Mouse (Mus musculus) Patski (cell line): ENCODE data around the gene Stk24. TPM values are rescaled to one million over a fixed set of nuclear protein-coding genes. Genes with fewer than 3 reads are reported as not detected.

Source experiments
- ATAC-seq: fragments of 100-300 bp; one replicate; pipeline ENCODE4 v1.8.0; 2021
- CTCF ChIA-PET: fragments of 350-600 bp; sonication (Branson Sonifier 250); formaldehyde crosslinking; loops from one replicate; lab custom pipeline; 2022; ENCODE audit warnings: inconsistent platforms; lab: Charles Lee
- POLR2A ChIA-PET: fragments of 350-600 bp; sonication (Branson Sonifier 250); formaldehyde crosslinking; loops from one replicate; lab custom pipeline; 2022; ENCODE audit warnings: antibody characterized with exemption, inconsistent platforms; lab: Charles Lee
- DNase-seq: peaks from one replicate; pipeline ENCODE4 v3.0.0-alpha.2; 2011; ENCODE audit warnings: low read depth, low spot score
- H3K27me3 ChIP-seq: fragments of 371-371 bp; one replicate; pipeline ENCODE4 v1.5.1; 2021
- CTCF ChIP-seq: fragments of 100-300 bp; IDR thresholded peaks from one replicate; pipeline ENCODE4 v1.5.1; 2021
- in situ Hi-C: fragments of 300-500 bp; cut with MboI; formaldehyde crosslinking; loops from 3 replicates; pipeline ENCODE4 v1.11.1; 2018; ENCODE audit warnings: low pct_unique_long_range_greater_than_20kb, mixed read lengths
- polyA plus RNA-seq: library from polyadenylated mRNA; unstranded; gene quantifications from one replicate; pipeline ENCODE4 v1.2.3, GENCODE M21; 2021

Gene Stk24
- polyA plus RNA-seq, 1 experiment from 2014 or later = 94.0 TPM

DNA sequence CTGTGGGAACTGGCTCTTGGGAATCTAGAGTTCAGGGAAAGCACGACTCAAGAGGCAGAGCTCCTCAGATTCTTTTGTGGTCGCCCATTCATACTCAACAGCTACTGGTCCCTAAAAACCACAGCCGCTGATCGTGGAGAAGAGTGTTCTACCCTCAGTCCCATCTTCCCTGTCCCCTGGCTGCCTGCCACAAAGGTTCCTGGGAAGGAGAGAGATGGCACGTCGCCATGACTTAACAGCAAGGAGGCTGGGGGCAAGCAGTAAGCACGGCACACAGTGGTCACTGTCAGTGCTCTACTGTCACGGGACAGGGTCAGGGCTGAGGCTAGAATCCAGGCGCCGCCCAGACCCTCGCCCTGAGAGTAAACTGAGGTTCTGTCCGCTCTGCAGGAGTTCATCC, 104.8 kb downstream of the Stk24 start:
- DNase-seq = no peak
- CTCF ChIA-PET = interaction anchor here (1.4 kb wide), 1 partner anchor 180 kb away, joined by 3 read pairs; no protein-coding TSS in a partner anchor

DNA sequence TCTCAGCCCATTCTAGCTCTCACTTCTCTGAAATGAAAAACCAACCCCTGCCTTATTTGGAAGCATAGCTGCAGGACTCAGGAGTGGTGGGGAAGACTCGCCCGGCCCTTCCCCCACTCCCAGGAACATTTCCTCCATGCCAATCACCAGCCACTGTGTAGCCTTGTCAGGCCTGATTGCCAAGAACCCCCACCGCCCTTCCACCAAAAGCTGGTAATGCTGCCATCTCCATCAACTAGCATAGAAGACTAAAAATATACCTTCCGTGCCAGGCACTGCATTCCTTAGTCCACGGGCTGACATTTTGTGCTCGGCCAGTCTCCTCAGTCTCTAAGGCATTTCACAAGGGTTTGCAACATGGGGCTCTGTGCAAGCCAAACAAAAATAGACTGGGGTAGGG, 109.3 kb downstream of the Stk24 start:
- in situ Hi-C loops = loop anchor here (10.0 kb wide), 1 partner anchor 436 kb away; no protein-coding TSS in a partner anchor
- TF ChIP-seq CTCF = no peak
- no peak for DNase-seq
- no peak for ATAC-seq
- CTCF ChIA-PET = interaction anchor here (1.9 kb wide), 1 partner anchor 11 kb away, joined by 9 read pairs; no protein-coding TSS in a partner anchor
- H3K27me3 ChIP-seq = no peaks in the 10 kb centered on the region
- POLR2A ChIA-PET = no interaction called here

More for the DNA sequence above, 104.8 kb downstream of the Stk24 start:
- H3K27me3 ChIP-seq = no peaks in the 10 kb centered on the region
- in situ Hi-C loops = loop anchor here (5.0 to 10.0 kb wide), 3 partner anchors 177 to 440 kb away; no protein-coding TSS in a partner anchor
- no peak for TF ChIP-seq CTCF
- no peak for ATAC-seq
- POLR2A ChIA-PET = no interaction called here

DNA sequence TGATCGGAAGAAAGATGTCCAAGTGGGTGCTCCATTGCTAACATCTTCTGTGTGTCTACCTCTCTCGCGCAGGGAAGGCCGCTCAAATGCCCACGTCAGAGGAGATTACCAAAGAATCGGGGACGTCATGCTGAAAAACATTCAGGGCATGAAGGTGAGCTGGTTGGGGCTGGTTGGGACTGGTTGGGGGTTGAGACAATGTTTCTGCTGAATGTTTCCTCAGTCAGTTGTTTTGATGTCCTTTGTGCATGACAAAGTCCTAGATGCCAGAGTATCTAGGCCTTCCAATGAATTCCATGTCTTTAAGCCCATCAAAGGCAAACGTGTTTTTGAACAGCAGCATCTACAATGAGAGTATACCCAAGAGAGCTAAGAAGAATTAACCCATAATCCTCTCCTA, 112.0 kb downstream of the Stk24 start:
- POLR2A ChIA-PET = no interaction called here
- DNase-seq (no peak), ATAC-seq (no peak)
- TF ChIP-seq CTCF = no peak
- in situ Hi-C loops = no loop called here
- H3K27me3 ChIP-seq = no peaks in the 10 kb centered on the region
- CTCF ChIA-PET = interaction anchor here (0.9 to 1.5 kb wide), 2 partner anchors 9 to 11 kb away, joined by 3 to 7 read pairs; no protein-coding TSS in a partner anchor

DNA sequence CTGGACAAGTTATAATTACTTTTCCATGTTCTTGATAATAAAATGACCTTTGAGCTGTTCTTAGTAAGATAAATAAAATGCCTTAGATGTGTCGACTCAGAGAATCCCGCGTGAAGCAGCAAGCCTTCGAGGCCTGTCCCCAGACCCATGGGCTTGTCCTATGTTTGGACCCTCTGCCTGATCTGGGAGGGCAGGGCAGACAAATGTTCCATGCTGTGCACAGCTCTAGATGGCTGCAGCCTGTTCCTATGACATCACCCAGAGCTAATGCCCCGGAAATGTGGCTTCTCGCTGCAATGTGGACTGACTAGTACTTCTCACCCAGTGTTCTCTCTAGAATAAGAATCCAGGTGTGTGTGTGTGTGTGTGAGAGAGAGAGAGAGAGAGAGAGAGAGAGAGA, 115.4 kb downstream of the Stk24 start:
- no peak for TF ChIP-seq CTCF
- POLR2A ChIA-PET = no interaction called here
- no peak for ATAC-seq
- no peak for DNase-seq
- in situ Hi-C loops = no loop called here
- H3K27me3 ChIP-seq = no peaks in the 10 kb centered on the region
- CTCF ChIA-PET = interaction anchor here (1.3 kb wide), 1 partner anchor 9 kb away, joined by 3 read pairs; no protein-coding TSS in a partner anchor

DNA sequence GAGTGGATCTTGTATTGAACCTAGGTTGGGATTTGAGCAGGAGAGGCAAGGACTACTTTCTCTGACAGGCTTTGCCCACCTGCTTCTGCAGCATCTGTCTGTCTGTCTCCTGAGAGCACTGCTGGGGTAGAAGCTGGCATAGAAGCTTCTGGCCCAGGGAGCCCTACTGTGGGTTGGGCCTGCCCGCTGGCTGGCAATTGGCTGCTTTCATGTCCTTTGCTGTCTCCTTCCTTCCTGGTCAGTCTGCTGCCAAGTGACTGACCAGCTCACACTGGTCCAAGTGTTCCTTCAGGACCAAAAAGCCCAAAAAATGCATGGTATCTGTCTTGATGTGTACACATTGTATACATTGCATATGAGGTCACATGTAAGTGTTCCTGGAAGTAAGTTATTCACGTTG, 115.9 kb downstream of the Stk24 start:
- in situ Hi-C loops = no loop called here
- ChIA-PET CTCF (interaction anchor here (1.3 kb wide), 1 partner anchor 9 kb away, joined by 3 read pairs; no protein-coding TSS in a partner anchor), POLR2A (no interaction called here)
- ATAC-seq (no peak), DNase-seq (no peak)
- H3K27me3 ChIP-seq = no peaks in the 10 kb centered on the region
- TF ChIP-seq CTCF = no peak

DNA sequence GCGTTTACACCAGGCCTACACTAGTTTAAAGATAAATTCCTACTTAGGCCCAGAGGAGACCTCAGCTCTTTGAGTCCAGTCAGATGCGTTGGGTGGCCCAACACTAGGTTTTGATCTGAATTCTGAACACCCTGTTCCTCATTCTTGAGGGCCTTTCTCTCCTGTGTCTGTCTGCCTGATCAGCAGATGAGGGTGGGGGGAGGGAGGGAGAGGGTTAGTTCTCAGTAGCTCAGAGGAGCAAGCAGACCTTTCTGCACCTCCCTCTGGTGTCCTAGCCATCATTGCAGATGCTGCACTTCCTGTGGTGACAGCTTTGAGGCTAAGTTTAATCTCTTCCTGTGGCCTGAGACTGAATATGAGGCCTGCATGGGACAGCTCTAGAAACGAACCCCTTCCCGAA, 117.2 kb downstream of the Stk24 start:
- DNase-seq = no peak
- ChIA-PET CTCF (interaction anchor here (1.1 to 1.4 kb wide), 2 partner anchors 16 to 193 kb away, joined by 3 to 5 read pairs; no protein-coding TSS in a partner anchor), POLR2A (no interaction called here)
- no peak for ATAC-seq
- no peak for TF ChIP-seq CTCF
- no peaks in the 10 kb centered on the region for H3K27me3 ChIP-seq
- in situ Hi-C loops = no loop called here

DNA sequence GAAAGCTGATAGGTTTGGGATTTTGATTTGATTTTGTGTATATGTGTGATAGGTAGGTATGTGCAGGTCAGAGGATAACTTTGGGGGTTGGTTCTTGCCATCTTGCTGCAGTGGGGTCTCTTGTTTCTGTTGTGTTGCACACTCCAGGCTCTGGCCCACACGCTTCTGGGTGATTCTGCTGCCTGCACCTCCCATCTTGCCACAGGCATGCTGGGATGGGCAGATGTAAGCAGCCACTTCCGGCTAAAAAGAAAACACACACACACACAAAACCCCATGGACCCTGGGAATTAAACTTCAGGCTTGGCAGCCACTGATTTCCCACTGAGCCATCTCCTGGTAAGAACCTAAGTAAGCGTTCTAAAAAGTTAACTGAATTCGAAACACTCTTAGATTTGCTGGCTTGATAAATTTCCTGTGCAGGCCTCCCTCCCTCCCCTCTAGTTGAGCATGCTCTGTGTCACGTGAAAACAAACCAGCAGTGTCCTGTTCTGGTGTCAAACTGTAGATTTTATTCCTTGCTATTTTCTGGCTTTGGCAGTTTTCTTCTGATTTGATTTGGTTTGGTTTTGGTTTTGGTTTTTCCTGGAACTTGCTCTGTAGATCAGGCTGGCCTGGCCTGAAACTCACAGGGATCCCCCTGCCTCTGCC, 118.5 kb downstream of the Stk24 start:
- no peak for ATAC-seq
- ChIA-PET POLR2A (no interaction called here), CTCF (interaction anchor here (1.4 kb wide), 1 partner anchor 194 kb away, joined by 5 read pairs; no protein-coding TSS in a partner anchor)
- no peaks in the 10 kb centered on the region for H3K27me3 ChIP-seq
- in situ Hi-C loops = no loop called here
- TF ChIP-seq CTCF = no peak
- no peak for DNase-seq

DNA sequence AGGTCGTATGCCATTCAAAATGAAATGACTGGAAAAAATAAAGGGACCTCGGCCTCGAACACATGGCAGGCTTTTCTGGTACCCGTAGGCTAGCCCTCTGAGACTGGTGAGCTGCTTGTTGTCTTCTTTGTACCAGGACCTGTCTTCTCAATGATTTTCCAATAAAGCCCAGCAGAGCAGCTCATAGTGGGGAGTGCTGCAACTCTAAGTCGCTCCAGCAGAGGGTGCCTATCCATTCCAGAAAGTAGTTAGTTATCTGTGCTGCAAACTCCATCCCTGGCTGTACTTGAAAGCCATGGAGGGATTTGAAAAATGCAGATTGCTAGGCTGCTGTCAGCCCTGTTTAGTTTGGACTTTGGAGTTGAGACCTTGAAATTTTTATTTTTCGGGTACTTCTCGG, 120.0 kb downstream of the Stk24 start:
- no peaks in the 10 kb centered on the region for H3K27me3 ChIP-seq
- ChIA-PET CTCF (interaction anchor here (0.9 to 2.4 kb wide), 15 partner anchors 9 to 428 kb away, joined by 3 to 16 read pairs (median 3); partner anchors contain the start of gene Farp1), POLR2A (interaction anchor here (0.5 to 1.8 kb wide), 2 partner anchors 11 to 12 kb away, joined by 5 to 11 read pairs; no protein-coding TSS in a partner anchor)
- DNase-seq (no peak), ATAC-seq (no peak)
- in situ Hi-C loops = loop anchor here (10.0 kb wide), 1 partner anchor 225 kb away; the partner anchor contains the start of gene Farp1
- TF ChIP-seq CTCF = no peak

DNA sequence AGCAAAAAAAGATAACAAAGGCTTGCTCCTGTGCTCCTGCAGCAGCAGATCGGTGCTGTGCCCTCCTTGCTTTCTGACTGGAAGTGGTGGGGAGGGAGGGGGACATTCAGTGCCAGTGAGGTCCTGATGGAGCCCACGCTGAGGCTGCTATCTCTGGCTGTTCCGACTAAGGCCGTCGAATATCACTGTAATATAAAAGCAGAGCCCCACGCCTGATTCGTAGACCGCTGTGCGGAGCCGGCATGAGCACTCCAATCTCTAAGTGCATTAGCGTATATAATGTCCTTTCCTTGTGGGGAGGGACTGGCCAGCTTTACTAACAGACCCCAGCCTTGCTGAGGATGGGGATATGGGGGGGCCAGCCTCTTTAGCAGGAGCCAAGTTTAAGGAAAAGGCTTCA, 120.5 kb downstream of the Stk24 start:
- POLR2A ChIA-PET = interaction anchor here (0.5 to 1.8 kb wide), 2 partner anchors 11 to 12 kb away, joined by 5 to 11 read pairs; no protein-coding TSS in a partner anchor
- TF ChIP-seq CTCF = no peak
- no peak for DNase-seq

DNA sequence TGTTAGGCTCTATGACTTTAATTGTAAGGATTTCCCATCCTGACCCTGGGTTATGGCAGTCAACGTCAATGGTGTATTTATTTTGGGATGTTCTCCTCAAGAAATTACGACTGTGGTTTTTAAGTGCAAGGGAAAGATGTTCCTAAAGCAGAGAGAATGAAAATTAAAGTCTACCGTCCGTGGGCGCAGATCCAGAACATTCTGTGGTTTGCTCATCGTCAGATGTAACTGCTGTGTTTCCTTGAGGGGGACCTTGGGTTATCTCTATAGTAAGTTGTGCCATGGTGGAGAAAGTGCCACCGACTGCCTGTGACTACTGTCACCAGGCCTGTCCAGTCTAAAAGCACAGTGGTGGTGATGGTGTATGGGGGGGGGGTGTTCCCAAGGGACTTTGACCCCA, 122.9 kb downstream of the Stk24 start:
- ChIA-PET CTCF (no interaction called here), POLR2A (no interaction called here)
- no peak for TF ChIP-seq CTCF
- DNase-seq (no peak), ATAC-seq (no peak)
- H3K27me3 ChIP-seq = no peaks in the 10 kb centered on the region
- in situ Hi-C loops = loop anchor here (10.0 kb wide), 1 partner anchor 222 kb away; the partner anchor contains the start of gene Farp1

More for the DNA sequence above, 120.5 kb downstream of the Stk24 start:
- no peak for ATAC-seq
- in situ Hi-C loops = loop anchor here (10.0 kb wide), 1 partner anchor 225 kb away; the partner anchor contains the start of gene Farp1
- CTCF ChIA-PET = interaction anchor here (0.9 to 2.4 kb wide), 15 partner anchors 9 to 427 kb away, joined by 3 to 16 read pairs (median 3); partner anchors contain the start of gene Farp1
- no peaks in the 10 kb centered on the region for H3K27me3 ChIP-seq
